Mouse (Mus musculus) thymus, postnatal 10 days (tissue): ENCODE results near the gene Crip2.
A peak's percentile ranks its signal among the peaks of the same experiment; 100 is the strongest.

Experiments used
- DNase-seq, 2 experiments: peaks; one replicate each; pipeline ENCODE4 v3.0.0; 2021; ENCODE audit warnings: low spot score in 2 of 2

The Crip2 gene

GRCm38 (mm10) chr12:113147481-113147880, 7.4 kb downstream of the Crip2 start:
- no peak for DNase-seq

DNA sequence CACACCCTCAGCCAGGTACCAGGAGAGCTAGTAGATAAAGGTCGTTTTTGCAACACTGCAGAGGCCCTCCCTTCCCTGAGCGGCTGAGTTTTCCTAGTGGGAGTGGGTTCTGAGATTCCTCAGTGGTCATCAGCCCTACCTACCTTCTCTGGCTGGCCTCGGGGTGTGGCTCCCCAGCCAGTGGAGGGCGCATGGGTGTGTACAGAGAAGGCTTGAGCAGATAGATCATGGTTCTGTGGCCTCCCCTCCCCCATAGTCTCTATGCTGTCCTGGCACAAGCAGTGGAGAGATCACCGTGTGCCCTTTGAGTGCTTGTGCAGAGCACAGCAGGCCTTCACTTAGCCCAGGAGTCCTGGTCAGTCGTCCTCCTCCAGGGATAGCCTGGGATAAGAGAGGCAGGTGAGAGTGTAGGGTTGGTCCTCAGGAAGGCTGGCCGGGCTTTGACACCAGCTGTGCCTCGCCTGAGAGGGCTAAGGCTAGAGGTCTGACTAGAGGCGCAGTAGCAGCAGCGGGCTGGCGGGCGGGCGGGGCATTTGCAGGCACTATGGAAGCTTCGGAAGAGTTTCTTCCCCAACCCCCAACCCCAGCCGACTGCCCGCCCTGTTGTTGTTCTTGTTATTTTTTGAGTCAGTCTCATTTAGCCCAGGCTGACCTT, 8.5 kb downstream of the Crip2 start:
- no peak for DNase-seq

- no peak for DNase-seq
Measured at GRCm38 (mm10) chr12:113149341-113149740, 9.3 kb downstream of the Crip2 start.

DNA sequence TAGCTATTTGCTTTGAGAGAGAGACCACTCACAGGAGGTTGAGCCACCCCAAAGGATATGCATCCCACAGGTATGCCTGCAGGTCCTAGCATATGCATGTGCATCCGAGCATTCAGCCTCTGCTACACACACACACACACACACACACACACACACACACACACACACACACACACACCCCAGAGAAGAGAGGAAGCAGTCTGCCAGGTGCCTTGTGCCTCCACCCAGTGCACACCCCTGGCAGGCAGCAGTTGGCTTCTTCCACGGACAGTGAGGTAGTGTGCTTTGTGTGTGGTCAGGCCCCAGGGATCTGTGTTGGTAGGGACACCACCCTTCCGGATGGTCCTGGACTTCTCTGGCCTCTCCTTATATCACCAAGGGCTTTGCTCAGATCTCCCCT, 9.9 kb downstream of the Crip2 start:
- no peak for DNase-seq

DNA sequence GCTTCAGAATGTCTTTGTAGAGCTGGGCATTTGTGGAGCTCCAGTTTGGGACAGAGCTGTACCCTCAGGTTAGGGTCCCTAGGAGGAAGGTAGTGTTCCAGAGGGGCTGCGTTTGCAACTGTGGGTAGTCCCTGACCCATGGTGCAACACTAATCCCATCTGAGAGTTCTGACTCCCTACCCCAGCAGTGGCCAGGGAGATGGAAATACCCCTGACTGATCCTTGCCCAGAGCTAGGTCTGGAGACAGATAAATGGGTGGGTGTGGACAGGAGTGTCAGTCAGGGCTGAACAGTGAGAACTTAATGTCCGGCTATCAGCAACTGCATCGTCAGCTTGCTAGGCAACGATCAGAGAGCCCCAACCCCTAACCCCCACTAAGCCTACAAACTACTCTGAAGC, 10.6 kb downstream of the Crip2 start:
- DNase-seq = no peak

DNA sequence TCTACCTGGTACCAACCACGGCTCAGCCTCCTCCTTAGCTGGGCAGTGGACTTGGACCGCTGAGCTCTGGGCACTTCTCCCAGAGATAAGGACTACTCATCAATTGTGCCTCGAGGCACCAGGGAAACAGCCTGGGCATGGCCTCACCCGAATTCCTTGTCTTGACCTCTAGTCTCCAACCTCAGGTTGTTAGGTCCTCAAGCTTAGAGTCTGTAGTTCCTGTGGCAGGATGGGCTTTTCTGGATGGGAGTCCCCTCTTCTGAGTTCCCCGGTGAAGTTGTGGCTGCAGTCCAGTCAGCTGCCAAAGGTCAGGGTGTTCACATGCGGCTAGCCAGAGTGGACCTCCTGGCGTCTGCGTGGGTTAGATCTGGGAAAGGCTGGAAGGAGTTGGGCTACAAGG, 11.0 kb downstream of the Crip2 start:
- no peak for DNase-seq

GRCm38 (mm10) chr12:113151661-113152271, 11.7 kb downstream of the Crip2 start:
- peak in 1 of 2 experiments; percentile 40 for DNase-seq

DNA sequence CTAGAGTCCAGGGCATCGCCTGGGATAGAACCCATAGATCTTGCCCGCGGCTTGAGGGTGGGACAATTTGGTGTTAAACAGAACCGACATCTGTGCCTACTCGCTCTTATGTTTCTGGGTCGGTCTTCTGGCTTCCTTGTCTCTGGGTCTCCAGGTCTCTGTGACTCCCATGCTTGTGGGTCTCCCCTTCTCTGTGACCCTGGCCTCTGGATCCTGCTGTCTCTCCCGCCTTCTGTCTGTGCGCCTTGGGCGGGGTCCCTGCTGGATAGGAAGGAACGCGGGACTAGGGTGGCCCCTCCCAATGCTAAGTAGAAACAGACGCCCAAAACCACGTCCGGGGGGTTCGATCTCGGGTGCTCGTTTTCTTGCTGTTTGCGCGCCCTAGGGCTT, 12.2 kb downstream of the Crip2 start:
- DNase-seq = peak; percentile 65 to 68

DNA sequence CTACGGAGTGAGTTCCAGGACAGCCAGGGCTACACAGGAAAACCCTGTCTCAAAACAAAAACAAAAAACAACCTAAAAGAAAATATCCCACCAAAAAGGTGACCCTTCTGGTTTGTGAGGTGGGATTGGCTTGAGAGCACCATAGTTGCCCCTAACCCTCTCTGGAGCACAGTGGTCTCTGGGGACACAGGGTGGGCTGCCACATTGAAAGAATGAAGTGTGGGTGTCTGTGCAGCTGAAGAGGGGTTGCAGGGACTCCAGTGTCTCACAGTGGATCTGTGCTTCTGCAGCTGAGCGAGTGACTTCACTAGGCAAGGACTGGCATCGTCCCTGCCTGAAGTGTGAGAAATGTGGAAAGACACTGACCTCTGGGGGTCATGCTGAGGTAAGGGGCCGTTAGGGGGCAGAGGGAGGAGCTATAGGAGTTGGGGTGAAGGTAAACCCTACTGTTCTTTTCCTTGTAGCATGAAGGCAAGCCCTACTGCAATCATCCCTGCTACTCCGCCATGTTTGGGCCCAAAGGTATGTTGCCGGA, 13.0 kb downstream of the Crip2 start:
- DNase-seq = no peak

GRCm38 (mm10) chr12:113153971-113154370, 13.9 kb downstream of the Crip2 start:
- DNase-seq = no peak

- no peak for DNase-seq
Measured at GRCm38 (mm10) chr12:113154747-113155075, 14.7 kb downstream of the Crip2 start.

DNA sequence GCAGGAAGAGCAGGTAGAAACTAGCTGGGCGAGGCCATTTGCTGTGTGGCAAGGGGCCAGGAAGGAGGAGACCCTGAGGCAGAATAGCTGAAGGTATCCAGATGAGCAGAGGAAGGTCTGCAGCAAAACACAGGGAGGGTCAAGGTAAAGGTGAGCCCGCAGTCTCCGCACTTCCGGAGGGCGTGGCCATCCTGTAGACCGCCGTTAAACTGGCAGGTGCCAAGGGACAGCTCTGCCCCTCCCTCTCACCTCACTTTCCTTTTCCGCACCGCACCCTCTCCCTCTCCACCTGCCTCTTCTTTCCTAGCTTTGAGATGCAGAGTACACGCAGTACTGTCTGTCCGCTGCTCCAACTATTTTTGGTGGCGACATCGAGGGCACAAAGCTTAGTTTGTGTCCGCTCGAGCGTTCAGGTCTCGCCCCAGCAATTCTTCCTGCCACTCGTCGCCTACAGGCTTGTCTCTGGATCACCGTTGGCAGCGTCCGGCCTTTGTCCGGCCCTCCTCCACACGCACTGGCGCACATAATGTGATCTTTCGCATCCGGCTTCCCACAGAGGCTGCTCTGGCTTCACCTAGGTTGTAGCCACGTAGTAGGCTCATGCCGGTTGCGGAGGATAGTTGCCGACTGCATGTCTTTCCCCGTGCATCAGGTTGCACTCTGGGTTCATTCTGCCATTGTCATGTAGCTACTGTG, 15.2 kb downstream of the Crip2 start:
- peak; percentile 57 to 62 for DNase-seq

GRCm38 (mm10) chr12:113155887-113156539, 16.0 kb downstream of the Crip2 start, which contains the start of gene Tedc1:
TSS of gene Tedc1 (plus strand) at chr12:113156421.
- DNase-seq = peak; percentile 100

DNA sequence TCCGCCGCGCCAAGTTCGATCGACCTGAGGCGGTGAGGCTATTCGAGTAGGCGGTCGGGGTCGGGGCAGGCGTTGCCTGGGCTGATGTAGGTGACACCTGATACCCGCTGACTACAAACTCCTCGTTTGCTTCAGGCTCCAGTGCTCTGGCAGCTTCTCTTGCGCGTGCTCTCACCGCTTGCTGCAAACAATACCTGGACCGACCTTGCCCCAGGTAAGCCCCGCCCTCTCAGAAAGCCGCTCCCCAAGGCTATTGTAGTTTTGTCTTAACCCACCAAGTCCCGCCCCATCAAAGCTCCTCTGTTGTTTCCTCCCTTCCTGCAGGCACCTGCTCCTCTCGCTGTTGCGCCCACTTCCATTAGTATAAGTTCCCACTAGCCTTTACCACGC, 16.5 kb downstream of the Crip2 start:
- DNase-seq = peak in 1 of 2 experiments; percentile 52

DNA sequence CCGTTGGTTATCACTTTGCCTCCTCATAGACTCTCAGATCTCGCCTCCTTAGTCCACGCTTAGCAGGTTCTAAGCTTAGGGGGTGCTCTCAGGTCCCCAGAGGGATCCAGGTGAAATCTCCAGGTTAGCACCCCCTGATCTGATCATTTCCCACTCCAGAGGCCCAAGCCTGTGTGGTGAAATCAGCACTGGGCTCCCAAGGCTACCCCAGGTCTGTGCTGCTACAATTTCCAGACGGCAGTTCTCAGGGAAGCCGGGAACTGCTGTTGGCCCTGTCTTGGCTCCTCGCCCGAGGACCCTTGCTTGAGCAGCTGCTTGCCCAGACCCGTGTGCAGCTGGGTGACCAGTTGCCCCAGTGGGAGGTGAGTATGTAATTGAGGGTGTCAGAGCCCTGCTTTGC, 17.0 kb downstream of the Crip2 start:
- no peak for DNase-seq

- no peak for DNase-seq
Measured at GRCm38 (mm10) chr12:113157521-113157920, 17.5 kb downstream of the Crip2 start.

- no peak for DNase-seq
Measured at GRCm38 (mm10) chr12:113157971-113158370, 17.9 kb downstream of the Crip2 start.

DNA sequence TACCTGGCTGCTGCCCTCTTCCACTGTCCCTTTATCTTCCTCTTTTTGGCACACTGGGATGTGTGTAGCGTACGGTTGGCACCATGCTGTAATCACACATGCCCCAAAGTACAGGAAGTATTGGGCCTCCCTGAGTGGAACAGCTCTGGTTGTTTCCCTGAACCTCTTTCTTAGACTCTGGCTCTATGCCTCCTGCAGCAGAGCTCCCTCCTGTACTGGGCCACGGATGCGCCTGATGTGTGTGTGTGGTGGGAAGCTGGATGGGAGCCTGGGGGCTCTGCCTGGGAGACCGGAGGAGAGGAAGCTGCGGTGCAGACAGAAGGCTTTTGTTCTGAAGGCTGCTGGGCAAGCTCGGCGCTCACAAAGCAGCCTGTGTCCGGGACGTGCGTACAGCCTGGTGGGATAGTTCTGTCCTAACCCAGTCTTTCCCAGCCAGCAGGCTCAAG, 23.5 kb downstream of the Crip2 start:
- no peak for DNase-seq

DNA sequence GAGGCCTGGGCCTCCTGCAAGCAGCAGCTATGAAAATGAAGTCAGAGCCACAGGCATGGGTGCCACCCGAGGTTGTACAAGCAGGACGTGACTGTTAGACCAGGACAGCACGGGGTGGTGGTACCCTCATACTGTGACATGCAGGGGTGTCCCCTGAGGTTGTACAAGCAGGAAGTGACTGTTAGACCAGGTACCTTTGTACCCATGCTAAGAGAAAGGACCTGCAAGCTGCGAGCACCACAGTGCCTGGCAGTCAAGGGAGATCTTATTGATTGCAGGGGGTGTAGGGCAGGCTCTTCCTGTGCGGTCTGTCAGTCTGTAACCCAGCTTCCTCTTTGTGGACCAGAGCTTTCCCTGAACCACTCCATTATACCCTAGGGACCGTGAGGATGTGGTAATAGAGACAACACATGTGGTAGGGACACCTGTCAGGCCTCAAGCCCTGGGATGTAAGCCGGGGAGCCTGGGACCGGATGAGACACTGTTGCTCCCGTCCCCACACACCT, 28.0 kb downstream of the Crip2 start:
- DNase-seq = peak in 1 of 2 experiments; percentile 51

- no peak for DNase-seq
Measured at GRCm38 (mm10) chr12:113176960-113177725, 37.1 kb downstream of the Crip2 start.

- no peak for DNase-seq
Measured at GRCm38 (mm10) chr12:113181020-113181419, 41.0 kb downstream of the Crip2 start.
